Mouse (Mus musculus) left cerebral cortex, adult 11 months (tissue): ENCODE data around the gene Axin2.

Experiments used
- DNase-seq: peaks from one replicate; pipeline ENCODE4 v3.0.0; 2022; ENCODE audit warnings: low spot score

The Axin2 gene

GRCm38 (mm10) chr11:108929700-108930099 is 9.6 kb downstream of the Axin2 start:
- no peak for DNase-seq

GRCm38 (mm10) chr11:108930612-108931011 is 10.5 kb downstream of the Axin2 start:
- DNase-seq = no peak

GRCm38 (mm10) chr11:108933835-108934234 is 13.7 kb downstream of the Axin2 start:
- DNase-seq = no peak

- DNase-seq = no peak
Measured at GRCm38 (mm10) chr11:108935128-108935868, 15.1 kb downstream of the Axin2 start.

GRCm38 (mm10) chr11:108936016-108936792 is 16.1 kb downstream of the Axin2 start:
- DNase-seq = no peak

- no peak for DNase-seq
Measured at GRCm38 (mm10) chr11:108940655-108941412, 20.7 kb downstream of the Axin2 start.

- no peak for DNase-seq
Measured at GRCm38 (mm10) chr11:108941836-108942235, 21.7 kb downstream of the Axin2 start.

- DNase-seq = no peak
Measured at GRCm38 (mm10) chr11:108943741-108944140, 23.6 kb downstream of the Axin2 start.

GRCm38 (mm10) chr11:108945666-108946065 is 25.5 kb downstream of the Axin2 start:
- no peak for DNase-seq

GRCm38 (mm10) chr11:108947425-108948184 is 27.5 kb downstream of the Axin2 start:
- DNase-seq = no peak

- no peak for DNase-seq
Measured at GRCm38 (mm10) chr11:108948501-108948900, 28.4 kb downstream of the Axin2 start.

- DNase-seq = no peak
Measured at GRCm38 (mm10) chr11:108948931-108949330, 28.8 kb downstream of the Axin2 start.

- no peak for DNase-seq
Measured at GRCm38 (mm10) chr11:108952343-108952742, 32.2 kb downstream of the Axin2 start.

- no peak for DNase-seq
Measured at GRCm38 (mm10) chr11:108955943-108956342, 35.8 kb downstream of the Axin2 start.

GRCm38 (mm10) chr11:108958349-108958748 is 38.2 kb downstream of the Axin2 start:
- no peak for DNase-seq

GRCm38 (mm10) chr11:108959196-108959595 is 39.0 kb downstream of the Axin2 start:
- DNase-seq = no peak

GRCm38 (mm10) chr11:108961651-108962065 is 41.5 kb downstream of the Axin2 start:
- no peak for DNase-seq

- no peak for DNase-seq
Measured at GRCm38 (mm10) chr11:108963476-108964232, 43.5 kb downstream of the Axin2 start.

GRCm38 (mm10) chr11:108965740-108966139 is 45.6 kb downstream of the Axin2 start:
- no peak for DNase-seq

- DNase-seq = no peak
Measured at GRCm38 (mm10) chr11:108973459-108973858, 53.3 kb downstream of the Axin2 start.

GRCm38 (mm10) chr11:108973866-108974265 is 53.7 kb downstream of the Axin2 start:
- no peak for DNase-seq
